Mouse (Mus musculus) erythroblast, adult 5-6 weeks (primary cell): Measurements from ENCODE around the gene Tesk2. TPM values are rescaled to one million over a fixed set of nuclear protein-coding genes. Genes with fewer than 3 reads are reported as not detected.
A peak's percentile ranks its signal among the peaks of the same experiment; 100 is the strongest.

Experiments used
- ATAC-seq: replicated peaks from 2 replicates; pipeline ENCODE4 v1.8.0; 2016; ENCODE audit warnings: moderate number of reproducible peaks, mild to moderate bottlenecking, moderate TSS enrichment, inconsistent platforms; ENCODE audit not compliant: poor library complexity, low FRiP score, severe bottlenecking
- total RNA-seq, 2 experiments: library from RNA; stranded (forward) in 1 of 2; stranded (reverse) in 1 of 2; fragments of 150-400 nt in 1 of 2; fragments of 200-764, 138-1000 nt in 1 of 2; gene quantifications; 2 replicates each; pipeline versions ENCODE4 v1.2.3 to v1.2.4; 2015 to 2017; ENCODE audit warnings: low replicate concordance in 2 of 2

Tesk2 gene
- total RNA-seq, 2 experiments from 2014 or later = 6.5 to 9.2 TPM

DNA sequence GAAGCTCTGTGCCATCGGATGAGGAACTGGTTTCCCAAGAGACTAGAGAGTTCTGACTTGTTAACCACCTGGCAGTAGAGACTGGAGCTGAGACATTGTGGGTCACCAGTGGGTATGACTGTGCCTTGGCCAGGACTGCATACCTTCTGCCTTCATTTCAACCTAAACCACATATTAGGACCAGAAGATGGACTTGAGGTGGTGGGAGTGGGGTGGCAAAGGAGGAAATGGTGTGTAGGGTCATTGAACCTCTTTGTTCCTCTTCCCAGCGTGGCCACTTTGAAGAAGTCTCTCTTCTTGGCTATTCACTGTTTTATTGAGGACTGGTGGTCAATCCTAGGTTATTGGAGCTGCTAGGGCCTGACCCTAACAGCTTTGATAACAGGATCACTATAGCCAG, 60.6 kb downstream of the Tesk2 start:
- ATAC-seq = no peak

DNA sequence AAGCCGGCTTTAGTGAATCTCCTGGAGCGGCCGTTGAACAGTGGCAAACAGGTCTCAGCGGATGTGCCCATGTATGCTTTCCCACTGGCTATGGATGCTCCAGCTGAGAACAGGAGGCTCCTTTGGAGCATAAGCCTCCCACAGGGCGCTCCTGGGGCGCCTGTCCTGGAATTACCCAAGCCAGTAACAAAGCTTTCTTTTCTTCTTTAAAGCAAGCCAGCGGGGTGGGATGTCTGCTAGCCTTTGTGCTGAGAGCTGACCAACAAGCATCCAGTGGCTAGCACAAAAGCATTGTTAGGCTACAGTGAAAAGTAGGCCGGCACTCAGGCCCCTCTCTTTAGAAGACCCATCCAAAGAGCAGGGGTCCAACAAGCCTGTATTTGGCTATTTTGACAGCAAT, 61.4 kb downstream of the Tesk2 start:
- no peak for ATAC-seq

DNA sequence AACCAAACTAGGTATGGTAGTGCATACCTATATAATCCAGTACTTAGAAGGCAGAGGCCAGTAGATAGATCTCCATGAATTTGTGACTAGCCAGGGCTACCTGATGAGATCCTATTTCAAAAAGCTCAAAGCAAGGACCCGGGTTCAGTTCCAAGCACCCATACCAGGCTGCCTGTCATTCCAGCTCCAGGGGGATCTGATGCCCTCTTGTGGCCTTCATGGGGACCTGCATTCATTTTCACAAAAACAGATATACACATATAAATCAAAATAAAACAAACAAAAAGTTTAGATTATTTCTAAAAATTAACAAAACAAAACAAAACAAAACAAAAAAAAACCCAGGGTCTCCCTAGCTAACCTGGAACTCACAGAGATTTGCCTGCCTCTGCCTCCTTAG, 65.8 kb downstream of the Tesk2 start:
- 0 out of 2 replicates have a peak, but pooled peaks have one; percentile 42 for ATAC-seq

DNA sequence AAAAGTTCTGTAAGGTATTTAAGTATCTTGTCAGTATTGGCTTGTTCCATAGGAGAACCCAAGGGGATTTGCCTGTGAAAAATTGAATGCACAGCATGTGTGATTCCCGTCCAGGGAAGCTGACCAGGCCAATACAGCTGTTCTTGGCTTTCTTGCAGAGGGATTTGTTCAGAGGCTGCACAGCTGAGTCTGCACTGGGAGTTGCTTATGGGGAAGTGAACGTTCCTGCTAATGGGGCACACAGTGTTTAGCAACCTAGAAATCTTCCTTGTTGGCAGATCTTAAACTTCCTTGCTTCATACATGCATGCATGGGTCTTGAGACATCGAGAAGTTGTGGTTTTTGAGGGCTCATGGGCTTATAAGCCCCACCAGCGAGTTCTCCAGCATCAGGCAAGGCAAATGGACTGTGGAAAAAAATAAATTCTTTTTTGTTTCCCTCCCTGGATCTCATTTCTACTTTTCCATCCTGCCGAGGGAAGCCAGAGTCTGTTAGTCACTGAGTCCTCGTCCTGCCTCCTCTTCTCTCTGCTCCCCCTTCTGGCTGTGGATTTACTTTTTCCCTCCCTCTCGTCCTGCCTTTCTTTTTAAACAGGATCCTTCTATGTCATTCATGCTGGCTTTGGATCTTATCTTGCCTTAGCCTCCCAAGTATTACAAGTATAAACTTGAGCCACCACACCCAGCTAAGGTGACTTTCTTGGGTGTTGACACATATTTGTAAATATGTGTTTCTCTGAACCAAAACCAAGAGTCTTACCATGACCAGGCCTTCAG, 67.4 kb downstream of the Tesk2 start:
- ATAC-seq = no peak

DNA sequence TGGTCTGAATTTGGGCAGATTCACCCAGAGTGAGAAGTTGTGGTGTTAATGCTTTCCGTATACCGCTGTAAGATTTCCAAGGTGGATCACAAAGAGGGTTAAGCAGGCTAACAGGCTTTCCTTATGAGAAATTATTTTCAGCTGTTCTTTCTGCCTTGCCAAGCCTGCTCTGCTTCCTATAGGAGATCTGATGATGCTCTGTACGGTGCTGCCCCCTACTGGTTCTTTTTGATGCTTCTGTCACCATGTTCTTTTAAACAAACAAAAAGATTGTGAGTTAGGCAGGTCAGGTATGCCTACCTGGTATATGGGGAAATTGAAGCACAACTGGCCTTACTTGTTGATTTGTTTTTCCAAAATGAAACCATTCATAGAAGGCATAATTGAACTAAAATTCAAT, 68.2 kb downstream of the Tesk2 start:
- peak; percentile 74 for ATAC-seq

DNA sequence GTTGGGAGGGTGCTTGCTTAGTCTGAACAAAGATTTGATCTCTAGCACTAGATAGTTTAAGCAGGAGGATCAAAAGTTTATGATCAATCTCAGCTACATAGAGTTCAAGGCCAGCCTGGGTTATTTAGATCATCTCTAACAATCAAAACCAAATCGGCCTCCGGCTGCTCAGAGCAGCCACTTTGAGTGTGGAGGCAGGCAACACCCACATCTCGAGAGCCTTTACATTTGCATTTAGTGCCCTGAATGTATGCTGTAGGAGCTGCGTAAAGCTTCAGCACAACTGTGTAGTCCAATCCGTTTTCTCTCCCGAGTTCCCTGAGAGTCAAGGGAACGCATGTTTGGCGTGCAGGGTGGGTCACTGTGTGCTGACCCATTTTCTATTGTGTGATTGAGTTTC, 71.7 kb downstream of the Tesk2 start:
- ATAC-seq = no peak

DNA sequence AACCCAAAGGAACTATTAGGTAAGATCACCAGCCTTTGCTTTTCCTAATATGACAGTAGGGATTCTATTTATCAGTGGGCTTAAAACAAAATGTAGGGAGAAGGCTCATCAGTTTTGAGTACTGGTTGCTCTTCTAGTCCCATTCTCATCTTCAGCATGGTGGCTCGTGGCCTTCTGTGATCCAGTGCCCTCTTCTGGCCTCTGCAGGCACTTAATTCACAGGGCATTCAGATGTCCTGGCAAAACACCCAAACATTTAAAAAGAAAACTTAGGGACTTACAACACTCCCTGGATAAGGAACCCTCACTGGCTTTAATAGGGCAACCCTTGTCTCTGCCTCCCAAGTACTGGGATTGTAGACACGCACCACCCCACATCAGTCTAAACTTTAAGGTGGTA, 73.5 kb downstream of the Tesk2 start:
- ATAC-seq = no peak

DNA sequence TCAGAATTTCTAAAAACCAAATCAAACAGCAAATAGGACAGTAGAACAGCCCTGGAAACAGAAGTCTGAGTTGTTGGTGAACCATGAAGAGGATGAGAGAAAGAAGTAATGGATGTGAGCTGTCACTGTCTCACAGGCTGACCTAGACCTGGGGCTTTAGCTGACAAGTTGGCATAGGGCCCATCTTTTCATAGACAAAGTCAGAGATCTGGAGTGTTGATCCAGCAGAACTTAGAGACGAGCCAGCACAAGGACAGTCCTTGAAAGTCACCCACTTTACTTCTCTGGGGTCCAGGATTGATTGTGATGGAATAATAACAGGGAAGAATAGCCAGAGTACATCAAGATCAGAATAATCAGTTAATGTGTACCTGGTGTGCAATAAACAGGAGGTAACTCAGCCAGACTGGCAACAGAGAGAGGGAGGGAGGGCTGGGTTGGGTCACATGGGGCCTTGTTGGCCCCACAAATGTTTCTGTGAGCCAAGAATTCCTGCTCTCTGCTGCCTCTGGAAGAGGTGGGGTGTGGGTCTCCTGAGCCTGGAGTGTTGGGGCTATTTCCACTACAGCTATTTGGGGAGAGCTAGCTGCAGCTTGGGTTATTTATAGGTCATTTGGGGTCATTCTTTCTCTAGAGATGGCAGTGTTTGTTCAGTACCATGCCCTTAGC, 75.8 kb downstream of the Tesk2 start:
- ATAC-seq = no peak

DNA sequence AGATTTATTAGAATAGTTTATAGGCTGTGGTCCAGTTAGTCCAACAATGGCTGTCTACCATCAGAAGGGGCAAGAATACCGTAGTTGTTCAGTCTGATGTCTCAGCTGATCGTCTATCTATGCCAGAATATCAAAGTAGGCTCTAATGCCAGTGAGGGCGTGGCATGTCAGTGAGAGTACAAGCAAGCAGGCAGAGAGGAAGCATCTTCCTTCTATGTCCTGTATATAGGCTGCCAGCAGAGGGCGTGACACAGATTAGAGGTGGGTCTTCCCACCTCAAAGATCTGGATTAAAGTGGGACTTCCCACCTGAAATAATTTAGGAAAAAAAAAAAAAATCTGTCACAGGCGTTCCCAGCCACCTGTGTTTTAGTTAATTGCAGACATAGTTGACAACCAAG, 79.2 kb downstream of the Tesk2 start:
- ATAC-seq = peak; percentile 59; the same call in 1 of the 2 replicates

DNA sequence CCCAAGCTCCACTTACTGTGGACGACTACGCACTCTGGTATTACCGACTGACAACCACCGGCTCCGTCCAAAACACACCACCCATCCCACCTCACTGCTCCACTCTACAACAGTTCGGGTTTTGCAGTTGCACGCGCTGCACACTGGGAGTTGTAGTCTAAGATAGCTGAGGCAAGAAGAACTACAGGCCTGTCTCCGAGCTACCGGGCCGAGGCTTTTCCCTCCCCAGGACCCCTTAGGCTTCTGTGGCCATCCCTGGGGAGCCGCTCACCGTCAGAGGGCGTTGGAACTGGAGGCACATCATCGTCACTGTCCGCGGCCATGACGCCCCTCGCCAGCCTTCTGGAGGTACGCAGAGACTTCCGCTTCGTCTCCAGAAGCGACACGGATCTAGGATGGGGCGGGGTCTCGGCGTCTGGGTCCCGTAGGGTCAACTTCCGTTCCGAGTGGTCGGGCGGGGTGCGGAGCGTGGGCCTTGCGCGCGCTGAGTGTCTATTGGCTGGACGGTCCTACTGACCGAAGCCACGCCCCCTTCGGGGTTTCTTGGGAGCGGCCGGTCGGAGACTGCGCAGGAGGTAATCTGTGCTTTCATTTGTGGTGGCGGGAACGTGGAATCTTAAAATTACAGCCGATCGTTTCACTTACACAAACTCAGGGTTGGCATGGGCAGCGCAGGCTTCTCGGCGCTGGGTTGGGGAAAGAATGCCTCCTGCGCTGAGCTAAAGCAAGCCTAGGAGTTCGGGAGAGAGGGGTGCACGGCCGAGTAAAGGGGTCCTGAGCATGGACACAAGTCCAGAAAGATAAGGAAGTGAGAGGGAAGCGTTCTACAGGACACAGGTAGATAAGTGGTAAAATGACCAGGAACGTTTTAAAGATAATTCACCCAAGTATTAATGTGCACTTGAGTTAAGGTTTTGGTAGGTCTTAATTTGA, 86.7 kb downstream of the Tesk2 start, which contains the start of the genes Toe1 and Mutyh:
Gene Toe1 (minus strand): TSS at position 444 of the 933 bp plus-strand sequence.
Gene Mutyh (plus strand): TSS at position 527 of the 933 bp plus-strand sequence.
- peak; percentile 94 for ATAC-seq

DNA sequence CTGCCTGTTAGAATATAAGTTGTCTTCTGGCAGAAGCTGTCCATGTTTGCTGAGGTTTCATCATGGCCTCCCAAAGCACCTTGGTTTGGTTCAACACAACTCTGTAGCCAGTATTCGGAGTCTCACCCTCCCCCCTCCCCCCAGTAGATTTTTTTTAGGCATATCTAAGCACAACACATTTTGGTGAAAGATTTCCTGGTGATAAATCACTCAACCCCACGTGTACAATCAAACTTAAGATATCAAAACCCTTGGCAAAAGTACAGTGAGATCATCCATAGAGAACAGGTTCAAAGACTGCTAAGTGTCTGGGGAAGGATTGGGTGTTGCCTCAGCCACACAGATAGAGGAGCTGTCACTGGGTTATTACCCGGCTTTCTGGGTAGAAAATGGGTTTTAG, 90.3 kb downstream of the Tesk2 start:
- ATAC-seq = no peak

DNA sequence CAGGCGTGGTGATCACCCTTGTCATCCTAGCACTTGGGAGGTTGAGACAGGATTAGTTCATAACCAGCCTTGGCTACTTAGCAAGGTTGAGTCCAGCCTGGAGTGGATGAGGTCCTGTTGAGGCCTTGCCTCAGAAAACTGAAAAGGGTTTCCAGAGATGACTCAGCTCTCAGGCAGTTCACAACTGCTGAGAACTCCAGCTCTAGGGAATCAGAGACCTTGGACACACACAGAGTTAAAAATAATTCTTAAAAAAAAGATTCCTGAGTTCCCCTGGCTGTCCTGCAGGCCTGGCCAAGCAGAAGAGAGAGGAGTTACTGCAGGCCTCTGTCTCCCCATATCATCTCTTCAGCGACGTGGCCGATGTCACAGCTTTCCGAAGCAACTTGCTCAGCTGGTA, 94.5 kb downstream of the Tesk2 start:
- no peak for ATAC-seq

DNA sequence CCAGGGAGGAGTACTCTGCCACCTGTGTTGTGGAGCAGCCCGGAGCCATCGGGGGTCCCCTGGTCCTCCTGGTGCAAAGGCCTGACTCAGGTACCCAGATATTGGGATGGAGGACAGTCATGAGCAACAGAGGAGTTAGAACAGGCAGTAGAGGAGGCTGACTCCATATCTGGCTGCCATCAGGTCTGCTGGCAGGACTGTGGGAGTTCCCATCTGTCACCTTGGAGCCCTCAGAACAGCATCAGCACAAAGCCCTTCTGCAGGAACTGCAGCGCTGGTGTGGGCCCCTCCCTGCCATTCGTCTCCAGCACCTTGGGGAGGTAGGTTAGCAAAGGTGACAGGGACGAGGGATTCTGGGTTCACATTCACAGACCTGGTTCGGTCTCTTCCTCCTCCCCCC, 96.7 kb downstream of the Tesk2 start:
- ATAC-seq = no peak

DNA sequence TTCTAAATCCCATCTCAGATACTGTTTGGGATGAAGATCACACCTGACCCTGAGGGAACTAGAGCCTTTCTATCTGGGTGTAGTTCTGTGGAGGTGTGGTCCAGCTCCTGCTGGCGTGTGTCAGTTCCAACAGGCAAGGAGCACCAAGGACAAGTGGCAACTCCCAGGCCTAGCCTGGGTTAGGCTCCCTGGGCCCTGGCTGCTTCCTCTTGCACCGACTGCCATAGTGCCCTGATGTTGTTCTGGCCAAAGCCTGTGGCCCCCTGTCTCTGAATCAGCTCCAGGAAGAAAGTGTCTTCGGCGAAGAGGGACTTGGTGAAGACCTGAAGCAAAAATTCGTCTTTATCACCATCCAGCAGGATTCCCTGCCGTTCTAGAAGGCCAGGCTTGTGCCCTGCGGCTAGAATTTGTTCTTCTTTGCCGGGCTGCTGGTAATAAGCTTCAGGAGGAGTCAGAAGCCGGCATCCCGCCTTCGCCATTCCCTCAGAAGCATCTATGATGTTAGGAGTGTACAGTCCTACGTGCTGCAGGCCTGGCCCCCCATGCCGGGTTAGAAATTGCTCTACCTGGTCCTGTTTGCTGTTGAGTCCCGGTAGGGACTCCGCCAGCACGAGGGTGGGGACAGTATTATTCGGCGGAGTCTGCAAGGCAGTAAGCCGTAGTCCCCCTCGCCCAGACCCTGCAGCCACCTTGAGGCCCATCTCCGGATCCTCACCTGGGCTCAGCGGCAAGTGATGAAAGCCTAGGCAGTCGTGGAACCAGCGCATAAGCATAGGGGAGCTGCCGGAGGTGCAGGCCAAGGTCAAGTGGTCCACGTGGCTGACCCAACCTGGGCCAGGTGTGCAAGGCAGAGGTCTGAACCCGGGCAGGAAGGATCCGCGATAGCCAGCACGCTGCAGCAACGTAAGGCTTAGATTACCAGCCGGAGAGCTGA, 99.5 kb downstream of the Tesk2 start:
- ATAC-seq = no peak

DNA sequence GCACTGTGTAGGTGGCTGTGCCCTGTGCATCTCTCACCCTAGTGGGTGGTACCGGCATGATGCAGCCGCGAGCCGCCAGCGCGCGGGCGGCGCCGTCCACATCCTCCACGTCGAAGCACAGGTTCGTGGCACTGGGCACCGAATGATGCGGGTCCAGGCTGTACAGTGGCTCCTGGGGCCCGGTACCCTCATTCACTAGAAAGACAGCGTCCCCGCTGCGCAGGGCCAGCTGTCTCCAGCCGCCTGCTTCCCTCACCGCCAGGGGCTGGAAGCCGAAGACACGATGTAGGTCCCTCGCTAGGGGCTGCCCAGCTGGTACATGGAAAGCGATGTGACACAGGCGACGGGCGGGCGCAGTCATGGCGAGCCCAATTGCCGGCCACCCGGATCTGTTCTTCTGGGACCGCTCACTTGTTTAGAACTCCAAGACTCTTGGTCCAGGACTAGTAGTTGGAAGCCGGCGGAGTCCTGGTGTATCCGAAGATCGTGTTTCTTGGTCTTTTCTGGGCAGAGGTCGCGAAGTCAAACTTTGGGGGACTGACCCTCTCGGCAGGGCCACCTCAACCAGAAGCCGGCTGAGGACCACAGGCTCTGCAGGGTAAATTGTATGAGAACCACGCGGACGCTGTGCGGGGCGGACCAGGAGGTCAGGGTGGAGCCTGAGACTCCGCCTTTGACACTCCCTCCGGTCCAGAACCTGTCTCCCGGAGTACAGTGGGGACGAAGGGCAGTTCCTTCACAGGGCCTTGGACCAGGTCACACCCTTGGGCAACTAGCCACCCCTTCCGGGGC, 100.3 kb downstream of the Tesk2 start:
- ATAC-seq = peak; percentile 82

DNA sequence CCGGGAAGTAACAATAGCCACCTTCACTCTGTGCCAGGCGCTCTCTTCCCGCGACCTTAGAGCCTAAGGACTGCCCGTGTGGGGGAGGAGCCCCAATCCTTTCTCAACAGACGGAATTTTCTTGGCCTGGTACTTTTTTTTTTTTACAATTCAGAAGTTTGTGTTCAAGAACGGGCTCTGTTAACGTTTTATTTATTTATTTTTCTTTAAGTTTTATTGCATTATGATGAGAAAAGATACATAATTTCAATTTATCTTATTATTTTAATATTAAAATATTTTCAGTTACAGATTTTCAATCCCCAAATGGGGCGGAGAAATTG, 100.9 kb downstream of the Tesk2 start, which contains the start of gene Hpdl:
Gene Hpdl (minus strand): TSS at position 14 of the 323 bp plus-strand sequence.
- ATAC-seq = no peak

DNA sequence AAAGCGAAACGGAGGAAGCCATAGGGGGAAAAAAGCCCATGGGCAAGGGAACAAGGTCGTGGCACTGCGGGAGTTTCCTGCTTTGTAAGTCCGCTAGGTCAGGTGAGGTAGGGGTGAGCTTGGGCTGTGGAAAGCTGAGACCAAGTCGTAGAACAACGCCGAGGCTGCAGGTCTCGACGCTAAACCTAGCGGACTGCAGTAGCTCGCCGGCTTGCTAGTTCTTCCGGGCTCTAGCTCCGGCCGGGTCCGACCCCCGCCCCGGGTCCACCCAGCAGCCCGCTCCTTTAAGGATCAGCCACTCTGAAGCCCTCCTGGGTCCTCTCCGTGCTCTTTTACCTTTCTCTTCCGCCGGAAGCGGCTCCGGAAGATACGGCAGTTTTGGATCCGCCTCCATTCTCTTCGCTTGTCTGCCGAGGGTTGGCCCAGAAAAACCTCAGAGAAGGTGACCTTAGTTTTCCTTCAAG, 103.8 kb downstream of the Tesk2 start:
- peak; percentile 34; the same call in 1 of the 2 replicates for ATAC-seq

DNA sequence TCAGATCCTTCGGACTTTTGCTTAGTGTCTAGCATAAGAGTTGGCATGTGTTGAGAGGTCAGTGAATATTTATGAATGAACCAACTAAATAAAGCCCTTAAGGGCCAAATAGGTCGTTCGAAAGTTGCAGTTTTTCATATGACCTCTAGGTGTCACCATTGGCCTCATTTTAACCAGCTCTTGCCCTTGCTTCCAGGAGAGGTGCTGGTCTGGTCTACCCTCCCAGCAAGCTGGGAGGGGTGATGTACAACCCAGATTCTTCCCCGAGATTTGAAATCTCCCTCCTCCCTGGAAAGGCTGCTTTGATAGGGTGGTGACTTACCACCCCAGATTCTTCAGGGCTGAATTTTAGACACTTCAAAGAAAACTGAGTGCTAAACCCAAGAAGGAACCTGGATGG, 107.1 kb downstream of the Tesk2 start:
- ATAC-seq = peak; percentile 78
